Mouse (Mus musculus) heart, adult 2 months (tissue): ENCODE results near the gene Smtn. TPM values are rescaled to one million over a fixed set of nuclear protein-coding genes. Genes with fewer than 3 reads are reported as not detected.

Experiments used
- DNase-seq, 2 experiments: peaks; one replicate each; pipeline ENCODE4 v3.0.0; 2021
- H3K27ac ChIP-seq: fragments of 200-600 bp; 2 replicates; pipeline ENCODE4 v1.8.1; 2022
- H3K27me3 ChIP-seq: fragments of 200-500 bp; 2 replicates; pipeline ENCODE4 v1.6.1; 2012; ENCODE audit warnings: mild to moderate bottlenecking, low read length, inconsistent platforms, mixed read lengths; ENCODE audit not compliant: control insufficient read depth, insufficient read depth
- H3K36me3 ChIP-seq: fragments of 200-500 bp; 2 replicates; pipeline ENCODE4 v1.6.1; 2012; ENCODE audit warnings: low read length, inconsistent platforms; ENCODE audit not compliant: control insufficient read depth, insufficient read depth
- H3K4me1 ChIP-seq: fragments of 200-500 bp; 2 replicates; pipeline ENCODE4 v1.6.1; 2011; ENCODE audit warnings: low read length; ENCODE audit not compliant: control insufficient read depth, insufficient read depth
- H3K4me3 ChIP-seq: fragments of 200-600 bp; 2 replicates; pipeline ENCODE4 v1.8.1; 2022
- H3K79me2 ChIP-seq: fragments of 200-500 bp; replicated peaks from 2 replicates; pipeline ENCODE4 v1.6.1; 2012; ENCODE audit warnings: mild to moderate bottlenecking, inconsistent platforms, low read length, moderate library complexity, mixed read lengths; ENCODE audit not compliant: control insufficient read depth, insufficient read depth
- H3K9ac ChIP-seq: fragments of 200-500 bp; 2 replicates; pipeline ENCODE4 v1.6.1; 2012; ENCODE audit warnings: low read depth, mild to moderate bottlenecking, control low read depth, inconsistent platforms, low read length, mixed read lengths
- CTCF ChIP-seq: fragments of 200-600 bp; IDR thresholded peaks from 2 replicates; pipeline ENCODE4 v1.8.1; 2022; ENCODE audit warnings: antibody characterized with exemption, mild to moderate bottlenecking, moderate library complexity
- EP300 ChIP-seq: fragments of 200-500 bp; IDR thresholded peaks from 2 replicates; pipeline ENCODE4 v1.6.1; 2011; ENCODE audit warnings: low read depth, low read length, control low read depth; ENCODE audit not compliant: insufficient read depth
- POLR2A ChIP-seq: fragments of 200-500 bp; IDR thresholded peaks from 2 replicates; pipeline ENCODE4 v1.6.1; 2011; ENCODE audit warnings: mild to moderate bottlenecking, low read depth, low read length, control low read depth; ENCODE audit not compliant: insufficient read depth
- WGBS: fragments of 180-500 bp; shearing (Covaris S2); methylation state at CpG from one replicate; pipeline ENCODE4 v1.1.7; 2018; 5-methylcytosine and 5-hydroxymethylcytosine counted together
- intact Hi-C: fragments of 180-260 bp; cut with DNase I; formaldehyde crosslinking; loops from one replicate; pipeline ENCODE4 v1.15.1; 2025
- polyA plus RNA-seq: library from polyadenylated mRNA; depleted of rRNA; stranded (reverse); fragments of >200 nt; gene quantifications from 2 replicates; pipeline ENCODE4 v1.2.3, GENCODE M21; 2012
- total RNA-seq, 2 experiments: library from RNA; stranded (reverse); gene quantifications; 2 replicates each; pipeline ENCODE4 v1.2.3; 2021

Smtn gene
- total and polyA plus RNA-seq, 3 experiments: 137 to 167 (median 154) TPM

DNA sequence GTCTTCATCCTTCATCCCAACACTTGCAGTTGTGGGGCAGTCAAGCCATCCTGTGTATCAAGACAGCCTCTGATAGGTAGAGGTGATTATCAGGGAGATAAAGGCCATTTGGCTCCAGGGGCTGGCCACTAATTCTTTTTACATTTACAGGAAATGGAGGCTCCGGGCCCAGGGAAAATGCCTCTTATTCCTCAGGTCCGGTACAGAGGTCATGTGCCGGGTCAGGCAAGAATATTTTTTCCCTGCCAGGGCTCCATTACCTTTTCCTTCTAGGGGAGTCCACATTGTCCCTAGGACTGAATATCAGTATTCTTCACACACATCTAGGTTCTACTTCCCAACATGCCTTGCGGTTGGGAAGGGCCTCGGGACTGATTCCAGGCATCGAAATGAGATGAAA is 31.8 kb upstream of the Smtn start:
- H3K27ac ChIP-seq: peak overlapping the region; percentile 88
- 53% methylated on average over 6 of the region's 6 CpGs for WGBS
- H3K9ac ChIP-seq: no peak overlapping the region
- peaks cover 27% of the 10 kb centered on the region for H3K4me1 ChIP-seq
- TF ChIP-seq POLR2A: no peak
- no peak for TF ChIP-seq EP300
- no peak for TF ChIP-seq CTCF
- peak in 1 of 2 experiments; percentile 30 for DNase-seq
- H3K36me3 ChIP-seq: peaks cover 3% of the 10 kb centered on the region
- H3K27me3 ChIP-seq: no peaks in the 10 kb centered on the region
- no peaks in the 10 kb centered on the region for H3K79me2 ChIP-seq
- intact Hi-C loops: no loop called here
- H3K4me3 ChIP-seq: no peak overlapping the region

DNA sequence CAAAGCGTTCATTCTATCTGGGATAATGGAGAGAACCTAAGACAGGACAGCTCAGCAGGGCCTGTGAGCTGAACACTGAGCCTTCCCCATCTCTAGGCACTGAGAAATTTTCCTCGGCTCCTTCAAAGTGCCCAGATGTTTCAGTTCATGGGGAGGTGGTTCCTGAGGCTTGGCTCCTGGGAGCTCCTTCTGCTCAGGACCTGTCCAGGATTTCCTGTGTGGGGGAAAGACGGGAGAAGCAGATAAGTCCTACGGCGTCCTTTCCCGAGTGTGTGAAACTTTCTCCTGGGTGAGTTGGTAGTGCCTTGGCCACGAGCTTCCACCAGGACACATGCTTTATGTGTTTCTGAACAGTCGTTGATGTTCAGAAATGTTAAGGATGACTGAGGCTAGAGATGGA is 29.9 kb upstream of the Smtn start:
- no peak overlapping the region for H3K4me3 ChIP-seq
- H3K9ac ChIP-seq: no peak overlapping the region
- WGBS: 42% methylated on average over 8 of the region's 8 CpGs
- peaks cover 27% of the 10 kb centered on the region for H3K4me1 ChIP-seq
- H3K36me3 ChIP-seq: peaks cover 3% of the 10 kb centered on the region; the same call in 1 of the 2 replicates
- no peak for TF ChIP-seq EP300
- TF ChIP-seq POLR2A: no peak
- TF ChIP-seq CTCF: no peak
- H3K27ac ChIP-seq: peak overlapping the region; percentile 38; the same call in 1 of the 2 replicates
- no peaks in the 10 kb centered on the region for H3K79me2 ChIP-seq
- no peak for DNase-seq
- no peaks in the 10 kb centered on the region for H3K27me3 ChIP-seq
- intact Hi-C loops: no loop called here

DNA sequence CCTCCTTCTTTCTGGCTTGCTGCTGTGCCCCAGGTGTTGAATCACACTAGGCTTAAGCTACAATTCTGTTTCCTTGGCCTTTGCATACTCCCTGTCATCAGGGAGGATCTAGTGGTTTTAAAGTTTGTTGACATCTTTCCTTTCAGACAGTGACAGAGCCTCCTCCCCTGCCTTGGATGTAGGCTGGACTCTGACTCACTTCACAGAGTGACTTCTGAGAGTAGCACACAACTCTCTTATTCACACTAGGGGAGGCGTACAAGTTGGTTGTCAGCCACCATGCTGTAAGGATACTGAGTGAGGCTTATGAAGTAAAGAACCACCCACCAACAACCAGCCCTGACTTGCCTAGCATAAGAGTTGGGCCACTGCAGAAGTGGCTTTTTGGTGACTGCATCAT is 27.5 kb upstream of the Smtn start:
- no peak overlapping the region for H3K27ac ChIP-seq
- no peaks in the 10 kb centered on the region; the same call in 1 of the 2 replicates for H3K36me3 ChIP-seq
- DNase-seq: no peak
- TF ChIP-seq EP300 (no peak), CTCF (no peak), POLR2A (no peak)
- no peaks in the 10 kb centered on the region for H3K27me3 ChIP-seq
- 90% methylated on average over 1 of the region's 1 CpGs for WGBS
- intact Hi-C loops: no loop called here
- H3K4me3 ChIP-seq: no peak overlapping the region
- no peak overlapping the region for H3K9ac ChIP-seq
- no peaks in the 10 kb centered on the region for H3K79me2 ChIP-seq
- peaks cover 21% of the 10 kb centered on the region for H3K4me1 ChIP-seq

DNA sequence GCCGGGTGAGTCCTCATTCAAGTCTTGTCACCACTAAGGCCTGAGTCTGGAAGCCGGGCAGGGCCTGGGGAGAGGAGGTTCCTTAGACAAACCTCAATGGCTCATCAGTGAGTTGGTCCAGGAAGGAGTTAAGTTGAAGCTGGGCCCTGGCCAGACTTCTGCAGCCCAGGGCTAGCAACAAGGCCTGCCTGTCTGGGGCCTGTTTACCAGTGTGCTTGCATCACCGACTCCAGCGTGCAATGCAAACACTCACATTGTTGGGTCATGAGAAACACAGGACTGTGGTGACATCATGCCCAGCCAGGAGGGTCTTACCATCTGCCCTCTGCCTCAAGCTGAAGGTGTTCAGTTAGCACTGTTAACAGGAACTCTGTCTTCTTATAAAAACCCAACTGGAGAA is 25.6 kb upstream of the Smtn start:
- Histone ChIP-seq H3K27me3 (no peaks in the 10 kb centered on the region), H3K9ac (no peak overlapping the region), H3K27ac (no peak overlapping the region), H3K79me2 (no peaks in the 10 kb centered on the region), H3K4me3 (no peak overlapping the region), H3K36me3 (no peaks in the 10 kb centered on the region), H3K4me1 (peaks cover 13% of the 10 kb centered on the region)
- no peak for DNase-seq
- WGBS: 52% methylated on average over 4 of the region's 4 CpGs
- intact Hi-C loops: no loop called here
- no peak for TF ChIP-seq EP300
- TF ChIP-seq CTCF: no peak
- no peak for TF ChIP-seq POLR2A

DNA sequence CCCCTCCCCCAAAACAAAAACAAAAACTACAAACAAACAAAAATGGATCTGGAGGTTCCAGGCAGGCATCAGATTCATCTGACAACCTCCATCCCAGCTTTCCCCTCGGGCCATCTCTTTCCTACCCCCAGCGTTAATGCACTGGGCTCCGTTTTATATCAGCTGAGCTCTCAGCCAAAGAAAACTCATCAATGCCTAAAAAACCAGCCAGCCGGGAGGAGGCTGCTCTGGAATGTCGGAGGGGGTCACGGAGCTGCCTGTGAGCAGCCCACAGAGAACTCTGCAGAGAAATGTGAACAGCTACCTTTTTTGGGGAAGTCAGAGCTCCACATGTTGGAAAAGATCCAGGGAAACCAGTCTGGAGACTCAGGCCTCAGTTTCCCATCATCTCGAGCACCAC is 24.0 kb upstream of the Smtn start:
- 61% methylated on average over 7 of the region's 7 CpGs for WGBS
- no peak overlapping the region for H3K4me3 ChIP-seq
- no peaks in the 10 kb centered on the region for H3K27me3 ChIP-seq
- peaks cover 12% of the 10 kb centered on the region for H3K4me1 ChIP-seq
- peak overlapping the region; percentile 2; the same call in 1 of the 2 replicates for H3K27ac ChIP-seq
- no peak overlapping the region for H3K9ac ChIP-seq
- H3K36me3 ChIP-seq: no peaks in the 10 kb centered on the region
- intact Hi-C loops: no loop called here
- DNase-seq: peak in 1 of 2 experiments; percentile 21
- no peak for TF ChIP-seq CTCF
- TF ChIP-seq POLR2A: no peak
- no peak for TF ChIP-seq EP300
- no peaks in the 10 kb centered on the region for H3K79me2 ChIP-seq

DNA sequence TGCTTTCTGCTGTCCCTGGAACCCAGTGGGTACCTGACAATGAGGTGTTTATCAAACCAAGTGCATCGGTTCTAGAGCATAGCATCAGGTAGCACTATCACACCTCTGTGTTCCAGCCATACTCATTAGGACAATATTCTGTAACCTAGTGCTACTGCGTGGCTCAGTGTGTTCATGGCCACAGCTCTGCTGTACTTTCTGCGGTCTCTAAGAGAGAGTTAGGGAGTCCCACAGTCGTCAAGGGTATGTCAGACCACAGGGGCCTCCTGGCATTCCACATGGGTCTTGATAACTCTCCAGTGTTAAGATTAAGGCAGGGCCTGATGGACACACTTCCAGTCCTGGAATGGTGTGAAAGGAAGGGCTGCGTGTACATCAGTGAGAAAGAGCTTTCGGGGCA is 23.4 kb upstream of the Smtn start:
- DNase-seq: no peak
- Histone ChIP-seq H3K4me3 (no peak overlapping the region), H3K9ac (no peak overlapping the region), H3K4me1 (peaks cover 12% of the 10 kb centered on the region), H3K36me3 (no peaks in the 10 kb centered on the region), H3K27me3 (no peaks in the 10 kb centered on the region), H3K27ac (no peak overlapping the region; the same call in 1 of the 2 replicates), H3K79me2 (no peaks in the 10 kb centered on the region)
- WGBS: 90% methylated on average over 6 of the region's 6 CpGs
- TF ChIP-seq EP300 (no peak), POLR2A (no peak), CTCF (no peak)
- intact Hi-C loops: no loop called here
